Comparison of ENCODE assay signal across 10 mouse cellular contexts in genomic region chr11:83067982-83068694, GRCm38 (mm10). TPM values are rescaled to one million over a fixed set of nuclear protein-coding genes. Genes with fewer than 3 reads are reported as not detected.
A peak's percentile ranks its signal among the peaks of the same experiment; 100 is the strongest.
DNase-seq lines count a peak whose midpoint lies in the region; TF ChIP-seq lines count a peak whose summit lies in the region.
"Had no signal": no experiment of that assay in that cellular context is flagged by ENCODE, and none has a peak within 500 bp of the region (broad histone marks: within the 10 kb centered on the region; RNA-seq: fewer than 3 reads in every experiment).

No protein-coding gene starts in this region.

- H3K36me3 ChIP-seq in ES-Bruce4 (ENCODE audit: control insufficient read depth, insufficient read depth, low read length, poor library complexity, severe bottlenecking), result no peaks in the 10 kb centered on the region

- no peak overlapping the region for H3K4me3 ChIP-seq in layer of hippocampus, adult 2 months
- no peak overlapping the region for H3K4me3 ChIP-seq in ES-Bruce4 (ENCODE audit: low read depth, low read length)

- TF ChIP-seq CTCF in layer of hippocampus, adult 2 months (conservative IDR thresholded peaks at IDR 0.05), result peak; percentile 41
- peak; percentile 63 for TF ChIP-seq CTCF in ES-Bruce4 (IDR thresholded peaks at IDR 0.05; ENCODE audit: low read depth, low read length)

- H3K27ac ChIP-seq in layer of hippocampus, adult 2 months, result no peak overlapping the region
- no peak overlapping the region for H3K27ac ChIP-seq in ES-Bruce4 (ENCODE audit: insufficient read depth, low read length)

- H3K9ac ChIP-seq in ES-Bruce4 (ENCODE audit: low read depth, poor library complexity, severe bottlenecking), result no peak overlapping the region

- H3K4me1 ChIP-seq in ES-Bruce4 (ENCODE audit: control insufficient read depth, insufficient read depth, low read length), result no peaks in the 10 kb centered on the region

- no peak for DNase-seq in layer of hippocampus, adult 2 months (ENCODE audit: low spot score in 2 of 2)
- no peak for DNase-seq in layer of hippocampus, postnatal 14 days (ENCODE audit: low spot score in 2 of 2)
- peak; percentile 63 for DNase-seq in A20 (ENCODE audit: low read depth, low spot score)
- DNase-seq in induced T-regulatory cell, adult 2 months (ENCODE audit: low read depth), result peak; percentile 64
- DNase-seq in gastrocnemius, adult 18-20 months (ENCODE audit: low spot score), result no peak
- DNase-seq in cerebellum, adult 9-11 months, result no peak
- DNase-seq: lung, postnatal 36 days; right cerebral cortex, adult 18-20 months had no signal

- no peak for TF ChIP-seq EP300 in ES-Bruce4 (IDR thresholded peaks at IDR 0.05; ENCODE audit: insufficient read depth, low read depth, low read length)

- H3K9me3 ChIP-seq in ES-Bruce4 (replicated peaks; ENCODE audit: control insufficient read depth, insufficient read depth, low read length, poor library complexity, severe bottlenecking), result no peaks in the 10 kb centered on the region

- no peak for TF ChIP-seq POLR2A in ES-Bruce4 (IDR thresholded peaks at IDR 0.05; ENCODE audit: insufficient read depth, low read length)

- no peaks in the 10 kb centered on the region for H3K27me3 ChIP-seq in ES-Bruce4 (ENCODE audit: control insufficient read depth, insufficient read depth, low read length, poor library complexity, severe bottlenecking)

RNA-seq across cellular contexts. Expression of gene Slfn2, which starts 3.2 kb away (rescaled TPM):
- total RNA-seq in layer of hippocampus, adult 2 months (2021), result under 1 TPM; 0.44 to 0.56 TPM
- total RNA-seq in layer of hippocampus, postnatal 14 days (2021), result under 1 TPM; 0.31 to 0.51 TPM
- polyA plus RNA-seq in ES-Bruce4 (2011; ENCODE audit: insufficient read depth, insufficient read length, low read depth, missing spikeins), result 0.62 TPM in 1 of 2 replicates, not detected in the other
- 1 to 10 TPM in 1 of 2 experiments, under 1 TPM in 1; 0.62 to 1.2 TPM for total RNA-seq in gastrocnemius, adult 18-20 months (2021)

RNA-seq across cellular contexts. Expression of gene Slfn8, which starts 47.5 kb away (rescaled TPM):
- under 1 TPM; 0.44 to 0.69 TPM for total RNA-seq in layer of hippocampus, adult 2 months (2021)
- total RNA-seq in layer of hippocampus, postnatal 14 days (2021), result under 1 TPM; 0.57 to 0.58 TPM
- polyA plus RNA-seq in ES-Bruce4 (2011; ENCODE audit: insufficient read depth, insufficient read length, low read depth, missing spikeins), result not detected in 2 replicates
- total RNA-seq in gastrocnemius, adult 18-20 months (2021), result under 1 TPM; 0.11 to 0.21 TPM

RNA-seq across cellular contexts. Expression of gene Slfn1, which starts 48.5 kb away (rescaled TPM):
- total RNA-seq in layer of hippocampus, adult 2 months (2021), result not detected
- not detected for total RNA-seq in layer of hippocampus, postnatal 14 days (2021)
- not detected in 2 replicates for polyA plus RNA-seq in ES-Bruce4 (2011; ENCODE audit: insufficient read depth, insufficient read length, low read depth, missing spikeins)
- total RNA-seq in gastrocnemius, adult 18-20 months (2021), result not detected
- polyA plus RNA-seq: embryonic facial prominence, embryonic 11.5 days had no signal

Comparison
In these comparisons a context has a peak if more than half of its experiments do, and no peak if none do; other contexts are left out.
1. DNase-seq: peak in A20 (single experiment) and induced T-regulatory cell, adult 2 months (single experiment); none in layer of hippocampus, adult 2 months (0 of 2), layer of hippocampus, postnatal 14 days (0 of 2), gastrocnemius, adult 18-20 months (single experiment) and cerebellum, adult 9-11 months (single experiment).